Mouse (Mus musculus): ENCODE data around the gene Nhs.

- TF ChIP-seq POLR2A (IDR thresholded peaks at IDR 0.05; ENCODE audit: extremely low read depth, insufficient read depth, low read length) (no peak), CTCF (IDR thresholded peaks at IDR 0.05; ENCODE audit: low read depth, low read length) (no peak)
Measured at GRCm38 (mm10) chrX:161971961-161972502, 187.5 kb downstream of the Nhs start.
